In the genomic region with DNA sequence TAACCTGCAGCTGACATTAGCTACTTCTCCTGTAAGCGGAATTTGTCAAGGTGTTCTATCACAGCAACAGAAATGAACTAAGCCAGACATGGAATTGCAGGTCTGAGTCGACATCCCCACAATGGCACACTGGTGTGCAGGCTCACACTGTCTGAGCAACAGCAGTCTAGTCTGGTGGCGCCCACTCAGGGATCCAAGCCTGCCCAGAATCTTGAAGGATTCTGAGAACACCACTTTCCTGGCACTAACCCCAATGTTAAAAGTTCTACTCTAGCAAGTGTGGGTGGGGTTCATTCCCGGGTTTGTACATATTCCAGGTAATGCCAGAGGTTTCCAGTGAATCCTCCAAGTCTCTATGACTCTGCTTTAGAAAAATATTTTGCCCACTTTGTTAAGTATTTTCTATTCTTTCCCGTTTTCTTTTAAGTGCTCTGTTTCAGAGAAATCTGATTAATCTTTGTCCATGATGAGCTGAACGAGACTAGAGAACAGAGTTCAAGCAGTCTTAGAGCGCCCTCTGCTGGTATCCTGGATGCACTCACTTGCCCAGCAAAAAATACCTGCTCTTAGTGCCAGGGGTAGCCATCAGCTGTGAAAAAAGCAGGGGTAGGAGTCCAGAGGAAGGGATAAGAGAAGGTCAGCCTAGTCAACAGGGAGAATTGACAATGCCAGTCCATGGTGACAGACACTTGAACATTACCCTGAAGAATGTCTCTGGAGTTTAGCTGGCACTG, we compare ENCODE assay signal across 9 mouse cellular contexts. TPM values are rescaled to one million over a fixed set of nuclear protein-coding genes. Genes with fewer than 3 reads are reported as not detected.
DNase-seq lines count a peak whose midpoint lies in the region; ATAC-seq and TF ChIP-seq lines count a peak whose summit lies in the region.
"Had no signal": no experiment of that assay in that cellular context is flagged by ENCODE, and none has a peak within 500 bp of the region (broad histone marks: within the 10 kb centered on the region; RNA-seq: fewer than 3 reads in every experiment).

No protein-coding gene starts in this region.

- H3K9ac ChIP-seq in liver, embryonic 14.5 days (replicated peaks), result no peak overlapping the region
- no peak overlapping the region for H3K9ac ChIP-seq in neural tube, embryonic 14.5 days (replicated peaks; ENCODE audit: low read depth, low read length)

- no peaks in the 10 kb centered on the region for H3K9me3 ChIP-seq in liver, embryonic 14.5 days (ENCODE audit: control insufficient read depth, low read length)
- no peaks in the 10 kb centered on the region for H3K9me3 ChIP-seq in neural tube, embryonic 14.5 days (ENCODE audit: control insufficient read depth, low read length)

- 43% methylated on average over 7 of the region's 7 CpGs for WGBS in liver, embryonic 14.5 days (ENCODE audit: insufficient replicate concordance)
- 55% methylated on average over 7 of the region's 7 CpGs for WGBS in neural tube, embryonic 14.5 days

- peak; percentile 87 for TF ChIP-seq CTCF in liver, embryonic 14.5 days (IDR thresholded peaks at IDR 0.05; ENCODE audit: low read depth)

- no peaks in the 10 kb centered on the region for H3K27me3 ChIP-seq in liver, embryonic 14.5 days (ENCODE audit: control insufficient read depth, insufficient read depth, low read length)
- no peaks in the 10 kb centered on the region for H3K27me3 ChIP-seq in neural tube, embryonic 14.5 days (ENCODE audit: control insufficient read depth, insufficient read depth, low read length)

- H3K4me2 ChIP-seq in liver, embryonic 14.5 days (ENCODE audit: low read depth), result no peak overlapping the region
- H3K4me2 ChIP-seq in neural tube, embryonic 14.5 days (ENCODE audit: low read depth, low read length), result no peak overlapping the region

- no peak overlapping the region for H3K27ac ChIP-seq in liver, embryonic 14.5 days
- H3K27ac ChIP-seq in neural tube, embryonic 14.5 days (ENCODE audit: low read depth, low read length), result no peak overlapping the region

- TF ChIP-seq EP300 in liver, embryonic 14.5 days (IDR thresholded peaks at IDR 0.05; ENCODE audit: low read depth), result no peak

- ATAC-seq in liver, embryonic 14.5 days (ENCODE audit: insufficient read depth), result 0 out of 2 replicates have a peak, but pooled peaks have one; percentile 37
- ATAC-seq in neural tube, embryonic 14.5 days (ENCODE audit: low read depth), result peak; percentile 86; the same call in 1 of the 2 replicates

- no peaks in the 10 kb centered on the region for H3K4me1 ChIP-seq in liver, embryonic 14.5 days (replicated peaks; ENCODE audit: control insufficient read depth in 2 of 2, insufficient read depth in 2 of 2, low read length in 1 of 2)
- H3K4me1 ChIP-seq in neural tube, embryonic 14.5 days (ENCODE audit: control insufficient read depth, insufficient read depth, low read length), result no peaks in the 10 kb centered on the region

- DNase-seq in 3T3-L1 (ENCODE audit: low read depth, low spot score), result peak; percentile 89
- peak; percentile 60 for DNase-seq in Muller cell, postnatal 12 days (ENCODE audit: inconsistent ontology term)
- peak; percentile 64 for DNase-seq in cerebellum, adult 9-10 months
- peak; percentile 46 to 72 for DNase-seq in frontal cortex, postnatal 10 days (ENCODE audit: low spot score in 2 of 2)
- DNase-seq in kidney, adult 9 months, result peak; percentile 78
- peak; percentile 41 to 53 (median 50) for DNase-seq in liver, embryonic 14.5 days (ENCODE audit: low read depth in 3 of 3, low spot score in 3 of 3)
- DNase-seq in testis, postnatal 10 days (ENCODE audit: low spot score), result peak; percentile 80

- no peak overlapping the region for H3K4me3 ChIP-seq in liver, embryonic 14.5 days (ENCODE audit: insufficient read depth in 1 of 2, low read depth in 2 of 2, low read length in 2 of 2)
- H3K4me3 ChIP-seq in neural tube, embryonic 14.5 days (ENCODE audit: low read depth, low read length), result no peak overlapping the region
- H3K4me3 ChIP-seq: erythroblast, embryonic 14.5 days had no signal

- H3K36me3 ChIP-seq in liver, embryonic 14.5 days (replicated peaks; ENCODE audit: control insufficient read depth, insufficient read depth, low read depth), result no peaks in the 10 kb centered on the region
- H3K36me3 ChIP-seq in neural tube, embryonic 14.5 days (ENCODE audit: control insufficient read depth, insufficient read depth, low read length), result peaks cover 6% of the 10 kb centered on the region; the same call in 1 of the 2 replicates

RNA-seq across cellular contexts. Expression of gene Panx1, which starts 29.9 kb away (rescaled TPM):
- 0.92 and 2.8 TPM in 2 replicates for polyA plus RNA-seq in liver, embryonic 14.5 days (2012; rRNA removed)
- polyA plus RNA-seq in liver, embryonic 14.5 days (2014; fragmentation: Nextera tagmentation; extraction: Ambion mirVana), result 4.6 and 4.7 TPM in 2 replicates
- polyA plus RNA-seq in neural tube, embryonic 14.5 days (2014; fragmentation: Nextera tagmentation; extraction: Ambion mirVana), result 209 and 211 TPM in 2 replicates

Comparison
In these comparisons a context has a peak if more than half of its experiments do, and no peak if none do; other contexts are left out.
1. RNA of gene Panx1, which starts 29.9 kb away (polyA plus RNA-seq): 209 to 211 TPM in neural tube, embryonic 14.5 days; 0.92 to 4.7 TPM in liver, embryonic 14.5 days; every median in the first group is over 10 times any median in the second.
2. Peak in every context shown above with its lines, with median percentiles within 50 percentile points of each other: DNase-seq.